Mouse (Mus musculus) midbrain, embryonic 11.5 days (tissue): ENCODE measurements around the gene Ovgp1. TPM values are rescaled to one million over a fixed set of nuclear protein-coding genes. Genes with fewer than 3 reads are reported as not detected.
A peak's percentile ranks its signal among the peaks of the same experiment; 100 is the strongest.
"Not testable (repeated sequence)": the region's sequence is repeated elsewhere in the genome, so short reads cannot be mapped to it uniquely, and the experiment has no call there.

Source experiments
- ATAC-seq: fragments of 200-750 bp; cut with Nextera tagmentation; 2 replicates; pipeline ENCODE4 v1.8.0; 2017; ENCODE audit warnings: moderate TSS enrichment, moderate library complexity; ENCODE audit not compliant: low FRiP score
- DNase-seq: peaks from one replicate; pipeline ENCODE4 v3.0.0; 2015; ENCODE audit warnings: low spot score; ENCODE audit errors: missing footprints
- H3K27ac ChIP-seq: fragments of 300-500 bp; sonication (generic); 2 replicates; pipeline ENCODE4 v1.5.1; 2014; ENCODE audit warnings: low read depth, low read length
- H3K27me3 ChIP-seq: fragments of 300-500 bp; sonication (generic); 2 replicates; pipeline ENCODE4 v1.6.1; 2014; ENCODE audit warnings: mild to moderate bottlenecking, low read length, moderate library complexity, mixed read lengths; ENCODE audit not compliant: control insufficient read depth, insufficient read depth
- H3K36me3 ChIP-seq: fragments of 300-500 bp; sonication (generic); 2 replicates; pipeline ENCODE4 v1.6.1; 2014; ENCODE audit warnings: mild to moderate bottlenecking, low read length, moderate library complexity, mixed read lengths; ENCODE audit not compliant: control insufficient read depth, insufficient read depth
- H3K4me1 ChIP-seq: fragments of 300-500 bp; sonication (generic); 2 replicates; pipeline ENCODE4 v1.6.1; 2014; ENCODE audit warnings: low read length; ENCODE audit not compliant: control insufficient read depth, insufficient read depth
- H3K4me2 ChIP-seq: fragments of 300-500 bp; sonication (generic); 2 replicates; pipeline ENCODE4 v1.6.1; 2014; ENCODE audit warnings: mild to moderate bottlenecking, moderate library complexity
- H3K4me3 ChIP-seq: fragments of 300-500 bp; sonication (generic); 2 replicates; pipeline ENCODE4 v1.5.1; 2014; ENCODE audit warnings: low read depth, low read length
- H3K9ac ChIP-seq: fragments of 300-500 bp; sonication (generic); 2 replicates; pipeline ENCODE4 v1.6.1; 2014; ENCODE audit warnings: low read length
- H3K9me3 ChIP-seq: fragments of 300-500 bp; sonication (generic); 2 replicates; pipeline ENCODE4 v1.6.1; 2016; ENCODE audit warnings: low read length; ENCODE audit not compliant: control insufficient read depth
- WGBS: fragments of 180-500 bp; shearing (Covaris S2); extraction: QIAGEN DNeasy Blood & Tissue Kit; methylation state at CpG from one replicate; pipeline ENCODE4 v1.1.7; 2014; 5-methylcytosine and 5-hydroxymethylcytosine counted together
- polyA plus RNA-seq: library from polyadenylated mRNA; unstranded; fragments of >200 nt; fragmentation: Nextera tagmentation; extraction: Ambion mirVana; gene quantifications from 2 replicates; pipeline ENCODE4 v1.2.1, GENCODE M21; 2014

Gene Ovgp1
- polyA plus RNA-seq, 1 experiment from 2014 or later = 2.6 TPM

DNA sequence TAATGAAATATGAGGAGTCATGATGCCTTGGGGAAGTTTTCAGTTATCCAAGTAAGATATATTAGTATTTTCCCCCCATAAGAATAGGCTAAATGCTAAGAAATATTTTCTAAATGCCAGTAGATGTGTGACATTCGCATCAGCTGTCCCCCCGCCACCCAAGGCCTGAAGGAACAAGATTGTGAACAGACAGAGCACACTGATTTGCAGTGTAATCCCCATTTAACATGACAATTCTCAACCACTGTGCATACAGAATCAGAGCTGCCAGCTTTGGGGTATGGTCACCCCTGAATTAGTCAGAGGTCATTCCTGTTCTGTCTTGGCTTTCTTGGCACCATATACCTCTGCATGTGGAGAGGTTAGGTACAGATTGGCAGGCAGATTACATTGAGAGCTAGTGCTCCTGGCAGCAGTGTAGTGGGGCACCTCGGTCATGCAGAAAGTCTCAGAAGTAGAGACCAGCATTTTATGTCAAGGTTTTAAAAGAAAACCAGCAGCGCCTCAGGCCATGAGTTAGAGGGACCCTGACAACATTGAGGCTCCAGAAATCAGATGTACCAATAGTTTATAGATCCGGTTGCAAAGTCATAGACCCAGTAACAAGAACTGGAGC, 1.6 kb upstream of the Ovgp1 start:
- Histone ChIP-seq H3K4me1 (no peaks in the 10 kb centered on the region), H3K9ac (no peak overlapping the region), H3K4me3 (no peak overlapping the region), H3K27ac (no peak overlapping the region), H3K27me3 (no peaks in the 10 kb centered on the region), H3K36me3 (peaks cover 4% of the 10 kb centered on the region; the same call in 1 of the 2 replicates), H3K9me3 (no peaks in the 10 kb centered on the region), H3K4me2 (no peak overlapping the region)
- DNase-seq (no peak), ATAC-seq (no peak)
- 78% methylated on average over 5 of the region's 5 CpGs for WGBS

DNA sequence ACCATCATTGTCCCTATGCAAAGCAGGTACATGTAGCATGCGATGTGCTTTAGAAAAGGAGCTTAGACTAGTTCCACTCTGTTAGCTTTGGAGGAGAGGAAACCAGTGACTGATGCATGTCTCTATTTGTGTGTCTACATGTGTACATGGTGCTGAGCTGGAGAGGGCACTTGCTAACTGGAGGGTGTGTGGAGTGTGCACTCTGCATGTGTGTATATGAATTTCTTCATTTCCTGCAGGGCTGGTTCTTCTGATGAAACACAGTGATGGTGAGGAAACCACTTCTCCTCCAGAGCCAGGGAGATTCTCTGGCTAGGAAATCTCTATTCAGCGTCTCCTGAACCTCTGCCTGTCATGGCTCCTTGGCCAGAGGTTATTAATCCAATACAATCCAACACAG, 663 bp downstream of the Ovgp1 start:
- Histone ChIP-seq H3K9me3 (no peaks in the 10 kb centered on the region), H3K27ac (no peak overlapping the region), H3K27me3 (no peaks in the 10 kb centered on the region), H3K9ac (no peak overlapping the region), H3K4me1 (no peaks in the 10 kb centered on the region), H3K4me3 (no peak overlapping the region), H3K36me3 (no peaks in the 10 kb centered on the region), H3K4me2 (no peak overlapping the region)
- ATAC-seq (no peak), DNase-seq (no peak)
- WGBS = 87% methylated on average over 2 of the region's 2 CpGs

DNA sequence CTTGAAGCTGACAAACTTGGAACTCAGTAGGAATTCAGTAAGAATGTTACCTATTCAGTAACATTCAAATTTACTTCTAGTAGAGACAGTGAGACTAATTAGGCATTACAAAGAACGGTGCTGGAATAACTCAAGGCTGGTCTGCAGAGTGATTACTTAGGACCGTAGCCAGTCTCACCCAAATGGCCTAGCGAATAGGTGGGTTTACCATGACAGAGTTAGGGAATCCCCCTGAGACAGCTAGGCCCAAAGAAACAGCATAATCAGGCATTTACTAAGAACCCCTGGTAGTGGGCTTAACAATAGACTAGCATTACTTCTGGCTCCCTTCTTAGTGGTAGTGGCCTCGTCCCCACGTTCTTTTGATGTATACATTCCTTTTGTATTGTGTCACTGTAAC, 16.1 kb downstream of the Ovgp1 start:
- 56% methylated on average over 5 of the region's 5 CpGs for WGBS
- not testable (repeated sequence) for H3K4me3 ChIP-seq, H3K27ac ChIP-seq, DNase-seq, H3K4me2 ChIP-seq, H3K27me3 ChIP-seq, H3K4me1 ChIP-seq, H3K9ac ChIP-seq, H3K36me3 ChIP-seq, H3K9me3 ChIP-seq, ATAC-seq

DNA sequence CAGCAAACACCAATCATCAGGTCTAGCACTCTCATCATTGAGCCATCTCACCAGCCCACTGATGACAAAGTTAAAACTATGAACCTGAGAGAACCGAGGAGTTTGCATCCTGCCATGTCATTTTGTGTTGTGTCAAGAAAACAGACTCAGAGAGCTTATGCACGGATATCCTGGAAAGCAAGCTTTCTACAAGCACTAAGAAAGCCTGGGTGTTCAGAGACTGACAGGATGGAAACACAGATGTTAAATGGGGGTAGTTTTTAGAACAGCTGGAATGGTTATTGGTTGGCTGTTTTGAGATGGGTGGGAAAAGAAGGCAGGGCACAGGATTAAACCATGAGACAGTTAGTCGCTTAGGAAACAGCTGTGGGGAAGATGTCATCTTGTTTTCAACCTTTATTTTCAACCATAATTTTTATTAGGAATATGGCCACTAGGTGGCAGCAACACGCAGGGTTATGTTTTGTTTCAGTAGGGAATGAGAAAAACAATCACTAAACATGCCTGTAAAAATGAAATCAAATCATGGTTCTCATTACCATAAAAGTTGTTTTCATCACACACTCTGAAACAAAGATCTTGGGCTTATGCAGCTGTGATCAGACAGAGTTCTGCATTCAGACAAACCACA, 18.3 kb downstream of the Ovgp1 start:
- WGBS = 37% methylated on average over 4 of the region's 4 CpGs
- Histone ChIP-seq H3K9me3 (no peaks in the 10 kb centered on the region), H3K27ac (no peak overlapping the region), H3K4me1 (no peaks in the 10 kb centered on the region), H3K9ac (no peak overlapping the region), H3K4me3 (no peak overlapping the region), H3K27me3 (no peaks in the 10 kb centered on the region), H3K4me2 (no peak overlapping the region), H3K36me3 (no peaks in the 10 kb centered on the region)
- DNase-seq (peak; percentile 93), ATAC-seq (no peak)

DNA sequence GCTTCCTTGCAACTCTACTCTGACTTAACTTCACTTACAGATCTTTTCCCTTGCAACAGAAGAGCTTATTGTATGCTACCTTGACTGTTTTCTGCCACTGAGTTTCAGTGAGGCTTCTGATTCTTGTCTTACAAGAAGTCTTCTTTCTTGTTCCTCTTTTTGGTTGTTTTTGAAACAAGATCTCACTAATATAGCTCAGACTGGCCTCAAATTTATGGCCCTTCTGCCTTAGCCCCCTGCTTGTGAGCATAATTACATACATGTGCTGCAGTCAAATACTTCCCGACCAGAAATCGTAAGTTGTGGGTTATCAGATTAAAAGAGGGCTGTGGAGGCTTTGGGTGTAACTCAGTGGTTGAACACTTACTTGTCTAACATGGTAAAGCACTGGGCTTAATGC, 21.2 kb downstream of the Ovgp1 start:
- no peaks in the 10 kb centered on the region for H3K4me1 ChIP-seq
- no peaks in the 10 kb centered on the region for H3K9me3 ChIP-seq
- H3K27me3 ChIP-seq = no peaks in the 10 kb centered on the region
- ATAC-seq (no peak), DNase-seq (no peak)
- no peak overlapping the region for H3K4me3 ChIP-seq
- H3K36me3 ChIP-seq = no peaks in the 10 kb centered on the region
- 86% methylated on average over 2 of the region's 2 CpGs for WGBS
- no peak overlapping the region for H3K4me2 ChIP-seq
- no peak overlapping the region for H3K27ac ChIP-seq
- no peak overlapping the region for H3K9ac ChIP-seq

DNA sequence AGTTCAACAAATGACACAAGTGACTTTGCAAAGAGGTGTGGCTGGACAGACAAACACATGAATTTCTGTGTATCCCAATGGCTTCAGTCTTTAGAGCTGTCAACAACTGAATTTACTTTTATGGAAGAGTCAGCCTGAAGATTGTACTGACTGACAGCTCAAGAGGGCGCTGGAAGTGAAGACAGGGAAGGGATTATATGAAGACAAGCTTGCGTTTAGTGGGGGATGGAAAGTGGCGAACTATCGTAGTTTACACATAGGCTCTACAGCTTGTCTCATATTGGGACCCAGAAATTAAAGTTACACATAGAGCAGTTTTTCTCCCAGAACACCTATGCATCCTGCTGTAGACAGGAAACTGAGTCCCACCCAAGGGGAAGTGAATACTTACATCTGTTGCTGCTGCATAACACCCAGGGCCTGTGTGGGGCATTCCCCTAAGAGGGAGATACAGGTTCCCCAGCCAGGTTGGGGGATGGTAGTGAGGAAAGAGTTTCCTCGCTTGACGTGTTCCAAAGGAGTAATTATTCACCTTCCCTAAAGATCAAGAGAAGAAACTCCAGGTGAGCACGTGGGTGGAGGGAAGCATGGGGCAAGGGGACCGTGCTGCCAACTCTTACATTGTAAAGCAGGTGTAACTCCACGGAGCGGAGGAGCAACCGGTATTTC, 27.3 kb downstream of the Ovgp1 start:
- peak overlapping the region; percentile 38 for H3K4me2 ChIP-seq
- DNase-seq (no peak), ATAC-seq (peak; percentile 61)
- no peaks in the 10 kb centered on the region for H3K9me3 ChIP-seq
- no peaks in the 10 kb centered on the region for H3K27me3 ChIP-seq
- no peaks in the 10 kb centered on the region for H3K36me3 ChIP-seq
- no peak overlapping the region for H3K9ac ChIP-seq
- peaks cover 7% of the 10 kb centered on the region; the same call in 1 of the 2 replicates for H3K4me1 ChIP-seq
- H3K4me3 ChIP-seq = peak overlapping the region; percentile 16; the same call in 1 of the 2 replicates
- WGBS = 17% methylated on average over 11 of the region's 11 CpGs
- no peak overlapping the region for H3K27ac ChIP-seq

DNA sequence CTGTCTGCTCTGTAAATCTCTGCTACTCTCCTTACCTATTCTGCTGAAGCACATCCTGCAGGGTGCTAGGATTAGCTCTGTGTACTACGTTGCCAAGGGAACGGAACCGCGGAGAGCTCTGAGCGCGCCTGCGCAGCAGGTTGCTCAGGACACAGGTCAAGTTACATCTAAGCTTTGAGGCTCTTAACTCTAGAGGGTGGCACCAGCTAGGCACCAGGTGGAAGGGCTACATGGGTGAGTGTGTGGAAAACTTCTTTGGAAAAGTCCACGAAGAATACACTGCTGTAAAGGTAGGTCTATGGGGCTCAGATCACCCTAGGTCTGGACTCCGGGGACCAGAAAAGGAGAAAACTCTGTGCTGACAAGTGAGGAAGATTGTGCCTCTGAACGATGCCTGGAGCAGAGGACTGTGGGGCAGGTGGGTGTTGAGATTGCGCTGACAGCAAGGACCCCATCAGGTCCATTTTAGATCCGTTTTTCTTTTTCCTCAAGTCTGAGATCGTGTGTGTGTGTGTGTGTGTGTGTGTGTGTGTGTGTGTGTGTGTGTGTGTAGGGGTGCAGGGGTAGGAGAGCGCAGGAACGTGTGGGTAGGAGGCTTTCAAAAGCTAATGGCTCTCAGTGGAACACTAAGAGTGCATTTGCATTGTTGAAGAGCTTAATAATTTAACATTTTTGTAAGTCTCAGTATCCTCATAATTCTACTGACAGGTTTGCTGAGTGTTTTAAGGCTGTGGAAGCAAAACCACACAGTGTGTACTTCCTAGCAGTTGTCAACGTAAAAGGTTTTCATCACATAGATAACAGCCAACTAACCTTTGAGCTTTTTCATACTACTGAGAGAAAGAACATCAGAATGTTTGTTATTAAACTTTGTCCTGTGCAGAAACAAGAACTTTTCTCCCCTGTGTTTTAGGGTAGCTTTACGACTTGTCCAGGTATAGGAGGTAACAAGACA, 28.2 kb downstream of the Ovgp1 start:
- H3K4me2 ChIP-seq = peak overlapping the region; percentile 38
- 19% methylated on average over 17 of the region's 17 CpGs for WGBS
- peaks cover 7% of the 10 kb centered on the region; the same call in 1 of the 2 replicates for H3K4me1 ChIP-seq
- peak; percentile 96 for ATAC-seq
- no peaks in the 10 kb centered on the region for H3K27me3 ChIP-seq
- DNase-seq = peak; percentile 85
- H3K36me3 ChIP-seq = no peaks in the 10 kb centered on the region
- H3K4me3 ChIP-seq = peak overlapping the region; percentile 16; the same call in 1 of the 2 replicates
- H3K9ac ChIP-seq = no peak overlapping the region; the same call in 1 of the 2 replicates
- H3K27ac ChIP-seq = no peak overlapping the region
- H3K9me3 ChIP-seq = no peaks in the 10 kb centered on the region

DNA sequence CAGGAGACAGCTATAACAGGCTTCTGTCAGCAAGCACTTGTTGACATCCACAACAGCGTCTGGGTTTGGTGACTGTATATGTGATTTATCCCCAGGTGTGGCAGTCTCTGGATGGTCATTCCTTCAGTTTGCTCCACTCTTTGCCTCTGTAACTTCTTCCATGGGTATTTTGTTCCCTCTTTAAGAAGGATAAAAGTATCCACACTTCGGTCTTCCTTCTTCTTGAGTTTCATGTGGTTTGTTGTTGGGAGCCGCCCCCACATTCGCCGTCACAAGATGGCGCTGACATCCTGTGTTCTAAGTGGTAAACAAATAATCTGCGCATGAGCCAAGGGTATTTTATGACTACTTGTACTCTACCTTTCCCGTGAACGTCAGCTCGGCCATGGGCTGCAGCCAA, 29.8 kb downstream of the Ovgp1 start:
- not testable (repeated sequence) for H3K36me3 ChIP-seq, H3K4me2 ChIP-seq, H3K27ac ChIP-seq, H3K4me1 ChIP-seq, H3K9ac ChIP-seq, DNase-seq, H3K27me3 ChIP-seq, ATAC-seq, H3K9me3 ChIP-seq, H3K4me3 ChIP-seq
- WGBS = 74% methylated on average over 10 of the region's 10 CpGs
